Mouse (Mus musculus) cerebellum, adult 8-10 months (tissue): ENCODE results near the gene Adamts4.

Experiments used
- DNase-seq: peaks from one replicate; pipeline ENCODE4 v3.0.0; 2022

Adamts4 gene

DNA sequence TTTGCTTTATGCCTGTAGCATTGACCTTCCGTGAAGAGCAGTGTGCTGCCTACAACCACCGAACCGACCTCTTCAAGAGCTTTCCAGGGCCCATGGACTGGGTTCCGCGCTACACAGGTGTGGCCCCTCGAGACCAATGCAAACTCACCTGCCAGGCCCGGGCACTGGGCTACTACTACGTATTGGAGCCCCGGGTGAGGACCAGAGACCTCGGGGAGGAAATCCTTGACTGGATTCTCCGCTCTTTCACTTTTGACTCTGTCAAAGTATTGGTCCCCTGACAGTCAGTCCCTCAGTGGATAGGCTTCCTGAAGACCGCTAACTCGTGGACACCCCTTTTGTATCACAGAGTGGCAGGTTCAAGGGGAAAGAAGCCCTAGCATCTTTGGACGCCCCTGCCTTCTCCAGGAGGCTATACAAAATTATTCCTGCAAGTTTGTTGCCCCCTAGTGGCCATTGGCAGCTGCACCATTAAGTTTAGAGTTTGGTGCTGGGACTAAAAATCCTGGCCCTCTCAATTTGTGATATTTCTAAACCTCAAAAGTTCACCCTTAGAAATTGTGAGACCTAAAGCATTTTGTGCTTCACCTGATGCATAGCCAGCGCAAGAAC lies 6.8 kb downstream of the Adamts4 start:
- peak; percentile 63 for DNase-seq

DNA sequence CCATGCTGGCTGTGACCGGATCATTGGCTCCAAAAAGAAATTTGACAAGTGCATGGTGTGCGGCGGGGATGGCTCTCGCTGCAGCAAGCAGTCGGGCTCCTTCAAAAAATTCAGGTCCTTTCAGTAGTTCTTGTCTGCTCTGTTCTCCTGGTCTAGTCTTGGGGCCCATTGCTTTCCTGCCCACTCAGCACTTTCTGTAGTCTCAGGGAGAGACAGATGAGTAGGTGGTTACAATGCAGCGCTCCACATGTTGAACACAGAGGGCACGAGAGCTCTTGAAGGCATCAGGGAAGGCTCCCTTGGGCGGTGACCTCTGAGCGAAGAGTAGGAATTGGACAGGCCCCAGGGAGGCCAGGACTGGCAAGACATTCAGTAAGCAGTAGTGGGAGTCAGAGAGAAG lies 7.6 kb downstream of the Adamts4 start:
- DNase-seq = no peak

DNA sequence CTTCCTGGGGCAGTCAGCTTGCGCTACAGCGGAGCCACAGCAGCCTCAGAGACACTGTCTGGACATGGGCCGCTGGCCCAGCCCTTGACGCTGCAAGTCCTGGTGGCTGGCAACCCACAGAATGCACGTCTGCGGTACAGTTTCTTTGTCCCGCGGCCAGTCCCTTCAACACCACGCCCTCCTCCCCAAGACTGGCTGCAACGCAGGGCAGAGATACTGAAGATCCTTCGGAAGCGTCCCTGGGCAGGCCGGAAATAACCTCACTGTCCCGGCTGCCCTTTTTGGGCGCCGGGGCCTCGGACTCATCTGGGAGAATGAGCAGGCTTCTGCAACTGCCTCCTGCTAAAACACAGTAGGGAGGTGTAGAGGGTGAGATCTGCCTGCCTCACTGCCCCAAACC lies 8.7 kb downstream of the Adamts4 start:
- no peak for DNase-seq

DNA sequence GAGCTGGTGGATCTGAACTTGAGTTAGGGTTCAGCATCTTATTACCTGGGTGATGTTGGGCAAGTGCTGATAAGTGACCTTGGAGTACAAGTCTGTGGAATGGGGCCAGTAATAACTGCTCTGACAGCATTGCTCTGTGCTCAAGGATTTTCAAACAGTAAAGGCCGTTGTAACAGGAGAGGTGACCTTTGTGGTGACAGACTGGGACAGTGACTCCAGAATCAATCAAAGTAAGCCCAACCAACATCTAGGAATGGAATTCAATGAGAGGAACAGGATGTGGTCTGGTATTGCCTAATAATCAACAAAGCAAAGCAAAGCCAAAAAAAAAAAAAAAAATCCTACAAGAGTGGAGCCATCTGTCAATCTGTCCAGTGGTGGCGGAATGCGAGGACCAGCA lies 10.1 kb downstream of the Adamts4 start:
- DNase-seq = no peak

DNA sequence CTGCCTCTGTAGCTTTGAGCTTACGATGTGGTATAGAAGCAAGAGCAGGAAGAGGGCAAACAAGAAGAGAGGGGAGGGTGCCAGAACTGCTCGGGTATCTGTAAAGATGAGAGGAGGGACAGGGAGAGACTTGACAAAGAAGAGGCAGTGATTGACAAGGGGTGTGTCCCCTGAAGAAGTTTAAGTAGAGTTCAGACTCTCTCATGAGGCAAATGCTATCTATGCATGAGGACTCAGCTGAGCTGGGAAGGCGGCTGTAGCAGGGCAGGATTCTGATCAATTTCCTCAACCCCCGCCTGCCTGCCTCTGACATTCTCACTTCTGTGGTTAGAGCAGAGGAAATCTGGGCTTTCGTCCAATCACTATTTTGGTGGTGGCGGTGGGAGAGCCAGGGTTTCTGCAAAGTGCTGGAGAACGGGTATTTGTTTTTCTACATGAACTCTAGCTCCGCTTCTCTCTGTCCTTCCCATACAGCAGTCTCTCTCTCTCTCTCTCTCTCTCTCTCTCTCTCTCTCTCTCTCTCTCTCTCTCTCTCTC lies 12.4 kb downstream of the Adamts4 start:
- DNase-seq = no peak

DNA sequence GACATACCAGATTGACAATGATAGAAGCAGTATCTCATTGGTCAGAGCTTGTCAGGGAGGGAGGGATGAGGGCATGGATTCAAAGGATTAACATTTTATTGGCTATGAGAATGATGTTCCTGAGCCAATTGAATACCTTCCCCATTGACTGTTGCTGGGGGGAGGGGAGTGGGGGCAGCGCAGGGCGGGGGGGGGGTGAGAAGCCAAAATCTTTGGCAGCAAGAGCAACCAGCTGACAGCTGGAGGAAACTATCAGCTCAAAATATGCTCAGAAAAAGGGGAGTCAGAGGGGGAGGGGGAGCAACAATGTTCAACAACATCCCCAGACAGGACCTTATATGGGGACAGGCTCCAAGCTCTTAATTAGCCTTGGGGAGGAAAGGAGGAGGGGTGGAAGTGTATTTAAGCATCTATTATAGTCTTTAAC lies 13.0 kb downstream of the Adamts4 start:
- DNase-seq = no peak

DNA sequence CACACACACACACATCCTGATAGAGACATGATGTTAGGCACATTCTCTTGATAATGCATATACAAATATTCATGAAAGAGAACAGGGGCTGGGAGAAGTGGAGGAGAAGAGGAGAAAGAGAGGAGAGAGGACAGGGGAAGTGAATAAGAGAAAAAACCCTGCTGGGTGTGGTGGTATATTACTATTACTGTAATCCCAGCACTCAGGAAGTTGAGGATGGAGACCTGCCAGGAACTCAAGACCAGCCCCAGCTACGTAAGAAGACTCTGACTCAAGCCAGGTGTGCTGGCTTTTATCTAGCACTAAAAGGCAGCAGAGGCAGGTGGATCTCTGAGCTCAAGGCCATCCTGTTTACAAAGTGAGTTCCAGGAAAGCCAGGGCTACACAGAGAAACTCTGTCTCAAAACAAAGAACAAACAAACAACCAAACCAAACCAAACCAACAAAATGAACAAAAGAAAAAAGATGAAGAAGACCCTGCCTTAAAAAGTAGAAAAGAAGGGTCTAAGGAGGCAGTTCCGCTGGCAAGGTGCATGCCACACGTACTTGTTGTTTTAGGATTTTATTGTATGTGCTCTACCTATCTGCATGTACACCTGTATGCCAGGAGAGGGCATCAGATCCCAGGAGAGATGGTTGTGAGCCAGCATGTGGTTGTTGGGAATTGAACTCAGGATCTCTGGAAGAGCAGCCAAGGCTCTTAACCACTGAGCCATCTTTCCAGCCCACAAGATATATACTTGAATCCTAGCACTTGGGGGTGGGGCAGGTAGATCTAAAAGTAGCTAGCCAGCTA lies 13.6 kb downstream of the Adamts4 start:
- DNase-seq = no peak

DNA sequence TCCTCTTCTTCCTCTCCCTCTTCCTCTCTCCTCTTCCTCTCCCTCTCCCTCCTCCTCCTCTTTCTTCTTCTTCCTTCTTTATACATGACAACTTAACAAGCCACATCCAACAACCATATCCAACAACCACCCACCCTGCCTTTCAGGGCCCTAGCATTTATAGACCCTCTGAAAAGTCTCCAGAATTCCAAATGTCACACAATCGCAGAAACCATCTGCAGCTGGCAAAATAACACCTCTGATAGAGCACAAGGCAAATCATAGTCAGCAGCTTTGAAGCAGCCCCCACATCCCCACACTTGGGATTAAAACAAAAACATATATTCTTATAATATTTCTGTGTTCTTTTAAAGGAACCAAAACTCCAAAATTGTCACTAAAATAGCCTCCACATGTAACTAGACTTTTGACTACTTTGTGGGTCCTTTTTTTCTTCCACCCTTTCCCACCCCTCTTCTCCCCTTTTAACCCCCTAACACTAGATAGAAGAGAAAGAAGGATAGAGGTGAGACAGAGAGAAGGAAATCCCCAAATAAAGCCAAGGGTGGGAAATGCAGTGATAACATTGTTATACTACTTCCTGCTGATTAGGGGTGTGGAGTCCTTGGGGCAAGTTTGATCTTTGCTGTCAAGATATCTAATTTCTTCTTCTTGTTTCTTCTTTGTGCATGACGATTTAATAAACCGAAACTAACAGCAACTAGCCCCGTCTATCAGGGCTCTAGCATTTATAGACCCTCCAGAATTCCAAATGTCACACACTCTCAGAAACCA lies 15.9 kb downstream of the Adamts4 start:
- DNase-seq = no peak

DNA sequence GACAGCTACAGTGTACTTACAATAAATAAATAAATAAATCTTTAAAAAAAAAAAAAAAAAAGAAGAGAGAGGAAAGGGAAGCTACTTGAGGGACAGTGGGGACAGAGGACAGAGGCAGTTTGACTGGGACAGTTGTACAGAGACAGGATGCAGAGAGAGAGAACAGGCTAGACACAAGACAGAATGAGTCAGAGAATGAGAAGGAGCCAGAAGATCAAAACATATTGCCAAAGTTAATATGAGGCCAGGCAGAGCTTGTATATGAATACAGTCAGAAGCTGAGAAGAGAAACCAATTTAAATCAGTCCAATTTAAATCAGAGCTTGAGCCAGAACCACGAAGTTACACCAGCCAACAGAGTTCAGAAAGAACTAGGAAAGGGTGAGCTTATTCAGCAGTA lies 18.1 kb downstream of the Adamts4 start:
- DNase-seq = no peak

DNA sequence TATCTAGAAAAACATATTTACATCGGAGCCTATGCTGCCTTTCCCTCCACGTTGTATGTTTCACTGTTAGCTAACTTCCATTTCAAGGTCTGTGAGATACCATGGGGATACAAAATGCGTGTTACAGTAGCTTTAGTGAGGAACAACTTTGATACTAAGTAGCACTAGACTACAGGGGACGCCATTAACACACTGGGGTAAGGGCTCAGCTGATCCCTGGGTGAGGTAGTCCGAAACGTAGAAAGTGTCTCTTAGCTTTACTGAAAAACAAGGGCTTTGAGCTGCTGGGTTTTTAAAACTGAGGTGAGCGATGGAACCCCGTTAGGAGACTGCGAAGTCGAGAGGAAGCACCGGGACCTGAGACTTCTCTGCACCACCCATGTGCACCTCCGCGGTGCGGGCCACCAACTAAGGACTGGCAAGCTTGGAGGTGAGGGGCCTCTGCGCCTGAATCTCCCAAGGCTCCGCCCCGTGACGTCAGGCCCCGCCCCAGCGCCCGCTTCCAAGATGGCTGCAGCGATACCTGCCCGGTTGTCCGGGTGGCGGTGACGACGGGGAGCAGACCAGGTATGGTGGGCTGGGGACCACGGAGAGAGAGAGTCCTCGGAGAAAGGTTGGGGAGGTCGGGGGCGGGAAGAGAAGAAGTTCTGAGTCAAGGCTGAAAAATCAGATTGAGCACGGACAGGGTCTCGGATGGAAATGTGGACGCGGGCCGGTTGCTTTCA lies 19.8 kb downstream of the Adamts4 start, which contains the start of gene B4galt3:
Gene B4galt3 (plus strand): TSS at position 481 of the 725 bp plus-strand sequence.
- DNase-seq = peak; percentile 99

DNA sequence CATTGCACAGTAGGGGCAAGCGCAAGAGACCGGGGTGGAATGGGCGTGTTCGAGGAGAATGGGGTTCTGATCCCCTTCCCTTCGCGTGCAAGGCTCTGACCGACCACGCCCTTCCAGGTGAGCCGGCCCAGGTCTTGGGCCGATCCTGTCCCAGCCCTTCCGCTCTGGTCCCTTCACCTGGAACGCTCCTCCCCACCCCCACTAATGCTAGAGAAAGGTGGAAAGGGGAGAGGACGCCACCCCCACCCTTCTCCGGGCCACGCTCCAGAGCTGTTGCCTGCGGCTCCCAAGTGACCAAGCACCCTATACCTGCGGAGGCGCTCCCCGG lies 20.3 kb downstream of the Adamts4 start:
- DNase-seq = no peak

DNA sequence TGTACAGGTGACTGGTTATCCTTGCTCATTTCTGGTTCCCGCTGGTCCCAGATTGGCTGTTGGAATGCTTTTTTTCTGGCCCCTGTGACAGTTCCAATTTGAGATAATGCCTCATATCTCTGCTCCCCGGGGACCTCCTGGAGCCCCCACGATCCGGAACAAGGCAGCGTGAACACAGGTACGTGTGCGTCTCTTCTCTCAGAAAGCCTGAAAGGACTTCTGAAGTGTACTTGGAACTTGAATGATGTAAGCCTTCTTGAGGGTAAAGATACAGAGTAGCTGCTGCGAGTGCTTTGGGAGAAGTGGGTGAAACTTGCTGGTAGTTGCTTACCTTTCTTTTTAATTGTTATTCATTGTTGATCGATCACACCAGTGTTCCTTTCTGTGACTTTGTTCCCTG lies 21.0 kb downstream of the Adamts4 start:
- peak; percentile 18 for DNase-seq

DNA sequence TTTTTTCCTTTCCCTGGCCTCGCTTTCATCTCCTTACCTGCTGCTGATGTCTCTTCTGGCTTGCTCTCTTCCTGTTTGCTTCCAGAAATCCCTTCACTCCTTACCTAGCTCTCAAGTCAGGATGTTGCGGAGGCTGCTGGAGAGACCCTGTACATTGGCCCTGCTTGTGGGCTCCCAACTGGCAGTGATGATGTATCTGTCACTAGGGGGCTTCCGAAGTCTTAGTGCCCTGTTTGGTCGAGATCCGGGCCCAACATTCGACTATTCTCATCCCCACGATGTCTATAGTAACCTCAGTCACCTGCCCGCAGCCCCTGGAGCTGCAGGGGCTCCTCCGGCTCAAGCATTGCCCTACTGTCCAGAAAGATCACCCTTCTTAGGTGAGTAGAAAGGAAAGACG lies 21.4 kb downstream of the Adamts4 start:
- no peak for DNase-seq

DNA sequence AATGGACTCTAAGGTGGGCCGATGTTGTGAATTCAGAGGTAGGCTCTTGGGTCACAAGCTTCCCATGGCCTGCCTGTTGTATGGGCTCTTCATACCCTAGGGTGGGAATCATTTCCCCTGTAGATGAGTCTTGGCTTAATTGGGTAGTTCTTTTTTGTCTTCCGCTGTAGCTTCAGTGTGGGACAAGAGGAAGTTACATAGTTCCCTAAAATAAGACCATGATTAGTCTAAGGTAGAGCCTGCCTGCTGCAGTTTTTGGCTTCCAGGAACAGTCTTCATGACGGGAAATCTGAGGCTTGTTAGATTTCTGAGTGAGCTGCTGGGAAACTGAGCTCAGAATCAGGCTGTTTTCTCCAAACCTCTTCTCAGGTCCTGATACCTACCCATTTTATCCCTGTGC lies 21.9 kb downstream of the Adamts4 start:
- DNase-seq = no peak

DNA sequence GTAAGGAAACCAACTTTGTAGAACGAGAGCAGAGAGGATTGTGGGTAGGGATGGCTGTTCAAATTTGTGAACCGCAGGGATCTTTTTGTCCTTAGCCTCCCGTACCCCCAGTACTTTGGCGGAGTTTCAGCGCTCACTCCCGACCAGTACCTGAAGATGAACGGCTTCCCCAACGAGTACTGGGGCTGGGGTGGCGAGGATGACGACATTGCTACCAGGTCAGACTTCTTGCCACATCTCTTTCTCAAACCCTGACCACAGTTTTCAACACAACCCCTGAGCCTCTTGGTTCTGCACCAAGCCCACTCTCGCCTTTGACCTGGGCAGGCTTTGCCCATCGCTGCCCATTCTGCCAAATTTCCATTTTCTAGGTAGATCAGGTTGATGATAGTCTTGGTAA lies 23.9 kb downstream of the Adamts4 start:
- no peak for DNase-seq

DNA sequence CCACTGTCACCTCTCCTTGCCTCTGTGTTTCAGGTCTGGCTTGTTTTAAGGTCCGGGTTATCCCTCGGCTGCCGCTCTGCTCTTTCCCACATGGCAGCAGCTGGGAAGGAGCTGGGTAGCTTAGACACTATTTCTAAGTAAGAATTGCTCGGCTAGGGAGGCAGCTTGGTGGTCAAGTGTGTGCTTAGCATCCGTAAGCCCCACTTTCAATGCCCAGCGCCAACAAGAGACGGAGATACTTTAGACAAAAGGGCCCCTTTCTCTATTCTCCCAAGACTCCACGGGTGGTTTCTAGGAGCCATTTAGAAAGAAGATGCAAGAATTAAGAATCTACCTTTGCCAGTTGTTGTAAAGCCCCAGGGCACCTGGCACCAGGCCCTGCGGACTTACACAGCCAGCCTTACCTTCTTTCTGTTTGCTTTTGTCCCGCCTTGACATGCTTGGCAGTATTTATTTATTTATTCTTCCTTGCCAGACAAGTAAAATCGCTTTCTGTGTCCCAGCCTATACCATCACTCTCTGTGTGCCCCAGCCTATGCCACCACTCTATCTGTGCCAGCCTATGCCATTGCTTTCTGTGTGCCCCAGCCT lies 25.0 kb downstream of the Adamts4 start:
- no peak for DNase-seq

DNA sequence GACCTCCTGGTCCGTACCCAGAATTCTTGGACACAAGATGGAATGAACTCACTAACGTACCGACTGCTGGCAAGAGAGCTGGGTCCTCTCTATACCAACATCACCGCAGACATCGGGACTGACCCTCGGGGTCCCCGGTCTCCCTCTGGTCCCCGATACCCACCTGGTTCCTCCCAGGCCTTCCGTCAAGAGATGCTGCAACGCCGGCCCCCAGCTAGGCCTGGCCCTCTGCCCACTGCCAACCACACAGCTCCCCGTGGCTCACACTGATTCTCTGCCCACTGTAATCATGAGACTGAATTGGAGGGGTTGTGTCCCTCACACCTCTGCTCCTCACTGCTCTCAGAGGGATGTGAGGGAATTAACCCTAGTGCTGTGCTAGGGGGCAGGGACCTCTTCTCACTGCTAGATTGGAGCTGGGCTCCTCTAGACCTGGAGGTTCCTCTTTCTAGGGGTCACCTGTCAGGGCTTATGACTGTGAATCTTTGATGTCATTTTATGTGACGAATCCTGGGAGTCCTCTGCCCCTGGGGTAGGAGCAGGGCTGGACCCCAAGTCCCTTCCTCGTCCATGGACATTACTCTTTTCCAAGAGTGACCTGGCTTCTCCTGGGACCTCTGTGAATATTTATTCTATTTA lies 26.0 kb downstream of the Adamts4 start:
- DNase-seq = no peak

DNA sequence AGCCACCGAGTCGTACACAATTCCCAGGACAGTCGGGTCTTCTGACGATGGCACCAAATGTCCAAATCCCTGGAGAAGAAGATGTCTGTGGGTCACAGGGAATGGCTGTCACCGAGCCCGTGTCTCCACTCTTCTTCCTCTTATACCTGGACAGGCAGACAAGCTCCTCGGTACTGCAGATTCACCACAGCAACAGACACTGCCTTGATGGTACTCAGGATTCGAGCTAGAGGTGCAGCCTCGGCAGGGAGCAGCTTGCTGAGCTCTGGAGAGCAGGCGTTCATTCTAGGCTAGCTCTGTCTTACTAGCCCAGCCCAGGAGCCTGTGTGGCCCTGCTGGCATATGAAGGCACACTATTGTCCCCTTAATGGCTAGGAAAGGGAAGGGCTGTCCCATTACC lies 27.5 kb downstream of the Adamts4 start:
- DNase-seq = no peak

DNA sequence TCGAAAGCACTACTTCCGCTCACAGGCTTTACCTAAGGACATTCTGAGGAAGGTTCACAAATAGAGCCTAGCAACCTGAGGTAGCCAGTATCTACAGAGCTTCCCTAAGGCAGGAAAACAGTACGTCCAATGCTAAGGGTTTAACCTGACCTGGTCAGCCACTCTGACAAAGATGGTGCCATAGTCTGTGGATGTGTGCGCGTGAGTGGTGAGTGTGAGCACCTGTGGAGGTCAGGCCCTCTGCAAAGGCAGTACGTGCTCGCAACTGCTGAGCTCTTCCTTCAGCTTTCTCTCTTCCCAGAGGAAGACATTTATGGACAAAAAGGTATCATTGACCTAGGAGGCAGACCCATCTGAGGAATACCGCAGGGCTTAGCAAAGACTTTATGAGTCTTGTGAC lies 28.2 kb downstream of the Adamts4 start:
- DNase-seq = no peak

DNA sequence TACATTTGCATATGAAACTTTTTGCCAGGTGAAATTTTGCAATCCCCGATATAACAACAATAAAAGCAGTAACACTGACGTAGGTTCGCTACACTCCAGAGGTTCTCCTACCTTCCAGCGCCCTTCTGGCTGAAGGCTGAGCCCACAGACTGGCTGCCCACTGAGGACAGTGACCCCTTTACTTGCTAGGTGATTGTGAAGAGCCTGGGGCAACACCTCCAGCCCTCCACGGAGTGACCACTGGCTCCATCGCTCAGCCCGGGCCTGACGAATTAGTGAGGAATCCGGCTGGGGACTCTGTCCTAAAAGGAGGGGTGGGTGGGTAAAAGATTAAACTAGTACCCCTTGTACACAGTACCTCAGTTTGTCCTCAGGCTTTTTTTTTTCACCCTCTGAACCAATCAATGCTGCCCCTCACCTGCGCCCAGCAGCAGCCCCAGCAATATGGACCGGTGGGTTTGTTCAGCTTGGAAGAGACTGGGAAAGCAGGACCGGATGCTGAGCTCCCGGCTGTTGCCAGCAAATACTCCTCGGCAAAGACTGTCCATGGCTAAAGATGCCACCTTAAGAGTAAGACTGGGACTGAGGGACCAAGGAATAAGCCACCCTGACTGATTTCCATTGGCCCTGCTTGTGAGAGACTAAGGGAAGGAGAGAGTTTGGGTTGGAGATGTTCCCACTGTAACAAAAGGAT lies 28.9 kb downstream of the Adamts4 start:
- DNase-seq = no peak

DNA sequence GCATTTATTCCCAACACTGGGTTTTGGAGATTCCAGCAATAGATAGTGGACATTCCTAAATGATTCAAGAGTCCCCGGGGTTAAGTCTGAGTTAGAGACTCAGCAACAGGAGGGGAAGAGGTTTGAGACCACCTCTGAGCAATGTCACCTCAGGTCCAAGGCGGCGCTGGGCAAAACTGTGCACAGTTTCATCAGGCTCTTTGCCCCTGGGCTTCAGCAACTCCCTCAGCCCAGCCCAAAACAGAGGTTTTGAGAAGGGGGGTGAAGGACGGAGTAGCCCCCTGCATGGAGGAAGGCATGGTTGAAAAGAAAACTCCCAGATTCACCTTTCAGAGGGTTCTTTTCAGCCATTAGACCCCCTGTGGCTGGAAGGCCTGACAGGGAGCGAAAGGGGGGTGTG lies 29.5 kb downstream of the Adamts4 start:
- DNase-seq = no peak
